Mouse (Mus musculus) hindbrain, embryonic 16.5 days (tissue): ENCODE results near the gene Clint1. TPM values are rescaled to one million over a fixed set of nuclear protein-coding genes. Genes with fewer than 3 reads are reported as not detected.

ENCODE experiments used
- ATAC-seq: fragments of 200-750 bp; cut with Nextera tagmentation; 2 replicates; pipeline ENCODE4 v1.8.0; 2017; ENCODE audit warnings: moderate TSS enrichment, moderate library complexity
- H3K27ac ChIP-seq: fragments of 300-500 bp; sonication (generic); 2 replicates; pipeline ENCODE4 v1.5.1; 2014; ENCODE audit warnings: low read depth, mild to moderate bottlenecking, control low read depth, low read length, moderate library complexity
- H3K27me3 ChIP-seq: fragments of 300-500 bp; sonication (generic); replicated peaks from 2 replicates; pipeline ENCODE4 v1.6.1; 2014; ENCODE audit warnings: low read length; ENCODE audit not compliant: control insufficient read depth, insufficient read depth
- H3K36me3 ChIP-seq: fragments of 300-500 bp; sonication (generic); 2 replicates; pipeline ENCODE4 v1.6.1; 2014; ENCODE audit warnings: mild to moderate bottlenecking, low read length, moderate library complexity, mixed read lengths; ENCODE audit not compliant: control insufficient read depth, insufficient read depth
- H3K4me1 ChIP-seq: fragments of 300-500 bp; sonication (generic); 2 replicates; pipeline ENCODE4 v1.6.1; 2014; ENCODE audit warnings: low read depth, low read length; ENCODE audit not compliant: control insufficient read depth, insufficient read depth
- H3K4me2 ChIP-seq: fragments of 300-500 bp; sonication (generic); 2 replicates; pipeline ENCODE4 v1.6.1; 2014; ENCODE audit warnings: mild to moderate bottlenecking, low read length, control low read depth, moderate library complexity
- H3K4me3 ChIP-seq: fragments of 300-500 bp; sonication (generic); 2 replicates; pipeline ENCODE4 v1.5.1; 2014; ENCODE audit warnings: mild to moderate bottlenecking, low read length, control low read depth, moderate library complexity
- H3K9ac ChIP-seq: fragments of 300-500 bp; sonication (generic); 2 replicates; pipeline ENCODE4 v1.6.1; 2014; ENCODE audit warnings: low read depth, mild to moderate bottlenecking, control low read depth, low read length, moderate library complexity
- H3K9me3 ChIP-seq: fragments of 300-500 bp; sonication (generic); 2 replicates; pipeline ENCODE4 v1.6.1; 2014; ENCODE audit warnings: mild to moderate bottlenecking, low read length, moderate library complexity; ENCODE audit not compliant: control insufficient read depth
- WGBS: fragments of 180-500 bp; shearing (Covaris S2); extraction: QIAGEN DNeasy Blood & Tissue Kit; methylation state at CpG from one replicate; pipeline ENCODE4 v1.1.7; 2014; 5-methylcytosine and 5-hydroxymethylcytosine counted together
- polyA plus RNA-seq: library from polyadenylated mRNA; unstranded; fragments of >200 nt; fragmentation: Nextera tagmentation; extraction: Ambion mirVana; gene quantifications from 2 replicates; pipeline ENCODE4 v1.2.1, GENCODE M21; 2015

Gene Clint1
- polyA plus RNA-seq, 1 experiment from 2014 or later: 39.4 TPM

DNA sequence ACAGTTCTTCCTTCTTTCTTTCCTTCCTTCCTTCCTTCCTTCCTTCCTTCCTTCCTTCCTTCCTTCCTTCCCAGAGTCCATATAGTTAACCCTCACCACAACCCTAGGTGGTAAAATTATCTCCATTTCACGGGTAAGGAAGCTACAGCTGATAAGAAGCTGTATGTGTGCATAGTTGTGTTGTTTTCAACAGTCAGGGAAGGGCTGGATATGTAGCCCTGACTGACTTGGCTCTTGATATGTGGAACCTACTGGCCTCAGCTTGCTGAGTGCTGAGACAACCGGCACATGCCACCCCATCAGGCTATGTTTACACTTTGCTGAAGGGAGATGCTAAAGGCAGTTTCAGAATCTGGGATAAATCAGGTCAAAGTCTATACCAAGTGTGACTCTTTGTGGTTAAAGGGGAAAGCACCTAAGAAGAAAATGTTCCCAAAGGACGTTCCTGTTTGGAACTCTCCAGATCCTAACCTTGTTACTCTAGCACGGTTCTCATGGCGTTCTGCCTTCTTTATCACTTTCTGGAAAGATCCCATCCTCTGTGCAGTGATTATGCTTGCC lies 14.5 kb upstream of the Clint1 start:
- Histone ChIP-seq H3K36me3 (no peaks in the 10 kb centered on the region), H3K27me3 (no peaks in the 10 kb centered on the region), H3K4me3 (no peak overlapping the region), H3K9me3 (no peaks in the 10 kb centered on the region), H3K4me2 (no peak overlapping the region), H3K4me1 (no peaks in the 10 kb centered on the region), H3K9ac (no peak overlapping the region), H3K27ac (no peak overlapping the region)
- WGBS: 87% methylated on average over 5 of the region's 5 CpGs
- ATAC-seq: no peak

DNA sequence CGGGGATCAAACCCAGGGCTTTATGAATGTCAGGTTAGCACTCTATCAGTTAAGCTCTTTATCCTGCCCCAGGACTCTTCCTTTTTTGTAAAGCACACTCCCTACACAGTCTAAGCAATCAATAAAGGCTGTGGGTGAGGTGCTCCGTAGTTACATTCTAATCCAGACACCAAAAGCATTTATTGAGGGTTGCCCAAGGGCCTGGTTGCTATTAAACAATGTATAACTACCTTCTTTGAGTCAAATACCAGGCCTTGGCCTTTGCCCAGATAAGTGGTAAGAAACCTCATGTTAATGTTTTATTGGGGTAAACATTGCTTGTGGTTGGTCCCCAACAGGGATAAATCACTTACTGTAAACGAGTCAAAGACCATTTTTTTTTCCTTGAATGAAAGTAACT lies 13.4 kb upstream of the Clint1 start:
- Histone ChIP-seq H3K4me2 (no peak overlapping the region), H3K27ac (no peak overlapping the region), H3K4me1 (no peaks in the 10 kb centered on the region), H3K27me3 (no peaks in the 10 kb centered on the region), H3K4me3 (no peak overlapping the region), H3K36me3 (no peaks in the 10 kb centered on the region), H3K9ac (no peak overlapping the region), H3K9me3 (no peaks in the 10 kb centered on the region)
- ATAC-seq: no peak
- WGBS: 86% methylated on average over 3 of the region's 3 CpGs

DNA sequence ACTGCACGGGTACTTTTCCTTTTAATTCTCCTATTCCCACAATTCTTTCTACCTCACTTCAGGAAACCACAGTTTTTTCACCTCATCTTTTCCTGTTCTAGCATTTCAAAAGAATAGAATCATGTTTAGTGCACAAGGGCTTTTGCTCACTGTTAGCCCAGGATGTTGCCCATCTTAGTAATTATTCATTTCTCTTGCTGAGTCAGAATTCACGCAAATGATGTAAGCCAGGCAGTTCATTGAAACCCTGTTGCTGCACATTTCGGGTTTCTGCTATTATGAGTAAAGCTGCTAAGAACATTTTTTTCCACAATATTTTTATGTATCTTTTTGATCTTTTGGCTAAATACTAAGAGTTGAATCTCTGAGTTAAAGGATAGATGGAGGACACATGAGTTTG lies 11.5 kb upstream of the Clint1 start:
- Histone ChIP-seq H3K4me2 (no peak overlapping the region), H3K9me3 (no peaks in the 10 kb centered on the region), H3K4me3 (no peak overlapping the region), H3K9ac (no peak overlapping the region), H3K4me1 (no peaks in the 10 kb centered on the region), H3K36me3 (no peaks in the 10 kb centered on the region), H3K27me3 (no peaks in the 10 kb centered on the region), H3K27ac (no peak overlapping the region)
- WGBS: 90% methylated on average over 3 of the region's 3 CpGs
- no peak for ATAC-seq

DNA sequence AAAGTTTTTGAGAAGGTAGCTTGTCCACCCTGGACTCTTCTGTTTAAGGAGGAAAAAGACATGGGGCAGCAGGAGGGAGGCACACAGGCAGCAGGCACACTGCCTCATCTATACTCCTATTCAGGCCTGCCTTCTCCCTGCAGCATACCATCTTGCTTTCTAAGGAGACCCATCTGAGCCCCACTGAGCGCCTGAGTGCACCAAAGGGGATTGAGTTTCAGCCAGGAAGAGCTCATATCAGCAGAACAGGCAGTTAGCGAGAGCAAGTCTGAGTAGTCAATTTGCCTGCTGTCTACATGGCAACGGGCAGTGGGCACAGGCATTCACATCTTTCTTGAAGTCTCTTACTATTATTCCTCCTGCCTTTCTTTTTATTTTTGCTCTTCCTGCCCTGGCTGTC lies 5.8 kb upstream of the Clint1 start:
- Histone ChIP-seq H3K9me3 (no peaks in the 10 kb centered on the region), H3K27me3 (no peaks in the 10 kb centered on the region), H3K9ac (no peak overlapping the region), H3K4me2 (no peak overlapping the region), H3K27ac (no peak overlapping the region), H3K4me1 (no peaks in the 10 kb centered on the region), H3K4me3 (no peak overlapping the region), H3K36me3 (no peaks in the 10 kb centered on the region)
- ATAC-seq: no peak
- 38% methylated on average over 3 of the region's 3 CpGs for WGBS

DNA sequence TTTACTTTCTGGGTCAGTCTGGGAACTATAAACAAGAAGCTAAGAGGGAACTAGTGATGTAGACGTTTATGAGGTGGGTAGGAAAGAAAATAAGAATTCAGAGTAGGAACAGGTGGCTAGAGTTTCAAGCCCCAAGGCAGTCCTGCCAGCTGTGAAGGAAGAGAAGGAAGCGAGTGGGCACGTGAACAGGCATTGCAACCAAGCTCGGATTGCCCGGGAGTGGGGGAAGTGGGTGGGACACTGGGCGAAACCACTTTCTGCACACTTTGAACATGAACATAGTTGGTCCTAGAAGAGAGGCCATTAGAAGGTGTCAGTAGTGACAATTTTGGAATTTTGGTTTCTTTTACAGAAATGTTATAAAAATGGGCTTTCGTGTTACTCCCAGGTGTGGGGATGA lies 4.3 kb upstream of the Clint1 start:
- WGBS: 79% methylated on average over 7 of the region's 7 CpGs
- Histone ChIP-seq H3K4me2 (no peak overlapping the region), H3K9me3 (no peaks in the 10 kb centered on the region), H3K27me3 (no peaks in the 10 kb centered on the region), H3K4me3 (no peak overlapping the region), H3K36me3 (no peaks in the 10 kb centered on the region), H3K4me1 (no peaks in the 10 kb centered on the region), H3K27ac (no peak overlapping the region), H3K9ac (no peak overlapping the region)
- ATAC-seq: no peak

DNA sequence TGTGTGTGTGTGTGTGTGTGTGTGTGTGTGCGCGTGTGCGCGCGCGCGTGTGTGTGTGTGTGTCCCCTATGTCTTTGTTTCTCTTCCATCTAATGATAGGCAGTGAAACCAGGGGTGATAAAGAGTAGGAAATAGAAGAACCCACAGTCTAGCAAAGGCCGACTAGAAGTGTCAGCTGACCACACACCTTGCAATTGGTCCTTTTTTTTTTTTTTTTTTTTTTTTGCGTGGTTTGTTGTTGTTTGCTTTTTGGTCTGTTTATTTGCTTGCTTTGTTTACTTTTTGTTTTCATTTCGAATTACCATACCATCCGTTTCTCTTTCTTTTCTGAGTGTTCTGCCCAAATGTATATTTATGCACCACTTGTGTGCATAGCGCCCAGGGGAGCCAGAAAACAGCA lies 3.6 kb upstream of the Clint1 start:
- Histone ChIP-seq H3K27me3 (no peaks in the 10 kb centered on the region), H3K9me3 (no peaks in the 10 kb centered on the region), H3K4me2 (no peak overlapping the region), H3K4me3 (no peak overlapping the region), H3K27ac (no peak overlapping the region), H3K4me1 (peaks cover 5% of the 10 kb centered on the region), H3K36me3 (no peaks in the 10 kb centered on the region), H3K9ac (no peak overlapping the region)
- 90% methylated on average over 12 of the region's 12 CpGs for WGBS
- ATAC-seq: no peak

DNA sequence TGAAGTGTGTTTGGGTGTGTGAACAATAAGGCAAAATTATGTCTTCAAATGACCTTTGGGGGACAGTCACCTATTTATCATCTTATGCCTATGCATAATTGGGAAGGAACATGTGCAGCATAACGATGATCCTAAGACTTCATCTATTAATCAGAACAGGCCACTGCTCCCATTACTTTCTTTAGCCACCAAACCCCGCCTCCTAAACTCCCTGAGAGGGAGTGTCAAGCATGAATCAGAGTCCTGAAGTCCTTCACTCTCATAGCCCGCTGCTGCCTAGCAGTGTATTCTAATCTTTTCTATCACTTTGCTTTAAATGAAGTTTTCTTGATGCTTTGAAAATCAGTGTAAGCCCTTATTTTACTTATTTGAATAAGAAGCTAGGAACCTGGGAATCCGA lies 2.6 kb upstream of the Clint1 start:
- Histone ChIP-seq H3K4me2 (no peak overlapping the region), H3K4me3 (no peak overlapping the region), H3K27me3 (no peaks in the 10 kb centered on the region), H3K9ac (no peak overlapping the region), H3K27ac (no peak overlapping the region), H3K36me3 (no peaks in the 10 kb centered on the region; the same call in 1 of the 2 replicates), H3K9me3 (no peaks in the 10 kb centered on the region), H3K4me1 (peaks cover 11% of the 10 kb centered on the region)
- 86% methylated on average over 4 of the region's 4 CpGs for WGBS
- no peak for ATAC-seq

DNA sequence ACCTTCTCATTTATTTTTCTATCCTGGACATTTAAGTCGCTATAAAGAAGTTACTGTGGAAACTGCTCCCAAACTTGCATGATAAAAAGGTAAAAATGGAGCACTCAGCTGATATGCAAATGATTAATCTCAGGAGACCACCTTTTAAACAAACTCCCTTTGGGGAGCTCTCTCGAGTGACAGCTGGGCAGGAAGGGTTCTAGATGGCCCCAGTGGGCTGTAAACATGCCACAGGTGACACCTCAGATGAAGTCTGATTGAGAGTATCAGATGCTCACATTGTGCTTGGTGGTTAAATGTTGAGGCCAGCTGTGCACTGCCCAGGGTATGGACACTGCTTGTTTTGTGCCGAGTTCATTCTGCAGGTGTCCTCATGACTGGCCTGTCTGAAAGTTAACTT lies 2.0 kb upstream of the Clint1 start:
- no peak for ATAC-seq
- Histone ChIP-seq H3K36me3 (no peaks in the 10 kb centered on the region; the same call in 1 of the 2 replicates), H3K27ac (no peak overlapping the region), H3K9me3 (no peaks in the 10 kb centered on the region), H3K27me3 (no peaks in the 10 kb centered on the region), H3K4me1 (peaks cover 13% of the 10 kb centered on the region), H3K4me2 (no peak overlapping the region), H3K4me3 (no peak overlapping the region), H3K9ac (no peak overlapping the region)
- WGBS: 70% methylated on average over 3 of the region's 3 CpGs

DNA sequence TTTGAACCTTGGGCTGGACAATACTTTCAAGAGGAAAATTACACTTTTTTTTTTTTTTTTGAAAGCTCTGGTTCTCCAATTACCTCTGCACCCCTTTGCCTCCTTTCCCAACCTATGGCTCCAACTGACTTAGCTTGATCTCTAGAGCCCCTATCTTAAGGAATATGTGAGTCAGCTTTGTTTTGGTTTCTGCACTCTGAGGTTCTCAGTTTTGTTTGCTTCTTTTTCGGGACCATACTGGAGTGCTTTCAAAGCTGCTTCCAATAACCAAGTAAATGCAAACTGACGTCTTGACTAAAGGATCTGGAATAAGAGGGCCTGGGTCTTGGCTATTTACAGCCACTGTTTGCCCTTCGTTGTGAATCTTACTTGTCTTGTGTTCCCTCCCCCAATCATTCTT lies 1.5 kb upstream of the Clint1 start:
- Histone ChIP-seq H3K36me3 (no peaks in the 10 kb centered on the region; the same call in 1 of the 2 replicates), H3K9me3 (no peaks in the 10 kb centered on the region), H3K4me3 (no peak overlapping the region), H3K4me1 (peaks cover 16% of the 10 kb centered on the region), H3K27me3 (no peaks in the 10 kb centered on the region), H3K27ac (no peak overlapping the region), H3K4me2 (no peak overlapping the region), H3K9ac (no peak overlapping the region)
- ATAC-seq: no peak
- WGBS: 59% methylated on average over 3 of the region's 3 CpGs
